ENCODE assay signal across 16 mouse cellular contexts in genomic region chr19:23044510-23045464, GRCm38 (mm10).
DNase-seq lines count a peak whose midpoint lies in the region.
"Had no signal": no experiment of that assay in that cellular context is flagged by ENCODE, and none has a peak within 500 bp of the region (broad histone marks: within the 10 kb centered on the region; RNA-seq: fewer than 3 reads in every experiment).

No protein-coding gene starts in this region.

- DNase-seq in frontal cortex, postnatal 36 days (ENCODE audit: low spot score in 2 of 2), result peak; percentile 49 to 55
- no peak for DNase-seq in frontal cortex, postnatal 10 days (ENCODE audit: low spot score in 2 of 2)
- peak; percentile 36 for DNase-seq in layer of hippocampus, adult 9-11 months
- DNase-seq in layer of hippocampus, adult 11-12 months (ENCODE audit: low spot score), result no peak
- peak; percentile 53 to 60 for DNase-seq in right cerebral cortex, adult 2 months (ENCODE audit: low spot score in 2 of 2)
- no peak for DNase-seq in right cerebral cortex, postnatal 14 days
- no peak for DNase-seq in thymus, postnatal 14 days
- DNase-seq in adrenal gland, postnatal 25 days, result no peak
- DNase-seq: cerebellum, adult 2 months; gastrocnemius, postnatal 36 days; heart, postnatal 14 days; kidney, adult 18-20 months; liver; lung, postnatal 10 days; spleen, adult 18-20 months; thymus, postnatal 36 days had no signal

Comparison
In these comparisons a context has a peak if more than half of its experiments do, and no peak if none do; other contexts are left out.
1. DNase-seq: peak in frontal cortex, postnatal 36 days (2 of 2), layer of hippocampus, adult 9-11 months (single experiment) and right cerebral cortex, adult 2 months (2 of 2); none in frontal cortex, postnatal 10 days (0 of 2), layer of hippocampus, adult 11-12 months (single experiment), right cerebral cortex, postnatal 14 days (single experiment), thymus, postnatal 14 days (single experiment) and adrenal gland, postnatal 25 days (single experiment).